Mouse (Mus musculus) hindbrain, embryonic 11.5 days (tissue): ENCODE results near the gene A930004D18Rik. TPM values are rescaled to one million over a fixed set of nuclear protein-coding genes. Genes with fewer than 3 reads are reported as not detected.

ENCODE experiments used
- ATAC-seq: fragments of 200-750 bp; cut with Nextera tagmentation; 2 replicates; pipeline ENCODE4 v1.8.0; 2017; ENCODE audit warnings: mild to moderate bottlenecking, moderate TSS enrichment, moderate library complexity; ENCODE audit not compliant: low FRiP score
- DNase-seq: peaks from one replicate; pipeline ENCODE4 v3.0.0-alpha.2; 2015; ENCODE audit warnings: low spot score
- H3K27ac ChIP-seq: fragments of 300-500 bp; sonication (generic); 2 replicates; pipeline ENCODE4 v1.5.1; 2014; ENCODE audit warnings: mild to moderate bottlenecking, low read depth, low read length
- H3K27me3 ChIP-seq: fragments of 300-500 bp; sonication (generic); 2 replicates; pipeline ENCODE4 v1.6.1; 2014; ENCODE audit warnings: mild to moderate bottlenecking, low read length, moderate library complexity, mixed read lengths; ENCODE audit not compliant: control insufficient read depth, insufficient read depth
- H3K36me3 ChIP-seq: fragments of 300-500 bp; sonication (generic); 2 replicates; pipeline ENCODE4 v1.6.1; 2014; ENCODE audit warnings: mild to moderate bottlenecking, low read length, moderate library complexity, mixed read lengths; ENCODE audit not compliant: control insufficient read depth, insufficient read depth
- H3K4me1 ChIP-seq: fragments of 300-500 bp; sonication (generic); replicated peaks from 2 replicates; pipeline ENCODE4 v1.6.1; 2014; ENCODE audit warnings: low read length, mixed read lengths; ENCODE audit not compliant: control insufficient read depth, insufficient read depth
- H3K4me2 ChIP-seq: fragments of 300-500 bp; sonication (generic); replicated peaks from 2 replicates; pipeline ENCODE4 v1.6.1; 2014; ENCODE audit warnings: mild to moderate bottlenecking, low read depth, low read length
- H3K4me3 ChIP-seq: fragments of 300-500 bp; sonication (generic); 2 replicates; pipeline ENCODE4 v1.5.1; 2014; ENCODE audit warnings: low read depth, low read length
- H3K9ac ChIP-seq: fragments of 300-500 bp; sonication (generic); 2 replicates; pipeline ENCODE4 v1.6.1; 2014; ENCODE audit warnings: low read depth, low read length
- H3K9me3 ChIP-seq: fragments of 300-500 bp; sonication (generic); 2 replicates; pipeline ENCODE4 v1.6.1; 2016; ENCODE audit warnings: low read length; ENCODE audit not compliant: control insufficient read depth
- WGBS: fragments of 180-500 bp; shearing (Covaris S2); extraction: QIAGEN DNeasy Blood & Tissue Kit; methylation state at CpG from one replicate; pipeline ENCODE4 v1.1.7; 2014; 5-methylcytosine and 5-hydroxymethylcytosine counted together
- polyA plus RNA-seq: library from polyadenylated mRNA; unstranded; fragments of >200 nt; fragmentation: Nextera tagmentation; extraction: Ambion mirVana; gene quantifications from 2 replicates; pipeline ENCODE4 v1.2.1, GENCODE M21; 2014

The A930004D18Rik gene
- polyA plus RNA-seq, 1 experiment from 2014 or later = 8.5 TPM

DNA sequence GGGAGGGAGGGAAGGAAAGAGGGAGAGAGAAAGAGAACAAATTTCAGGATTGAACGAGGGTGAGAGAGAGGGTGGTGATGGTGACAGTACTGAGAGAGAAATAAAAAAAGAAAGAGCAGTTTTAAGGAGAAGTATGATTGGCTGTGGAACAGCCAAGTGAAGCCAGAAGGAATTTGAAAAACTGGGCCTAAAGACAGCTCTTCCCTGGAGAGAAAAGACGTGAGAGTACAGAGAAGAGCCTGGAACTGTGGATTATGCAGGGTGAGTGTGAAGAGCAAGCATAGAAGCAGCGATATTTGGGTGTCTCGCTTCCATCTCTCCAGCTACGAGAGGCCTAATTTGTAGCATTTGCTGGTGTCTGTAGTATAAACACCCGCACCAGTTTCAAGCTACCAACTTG is 26.3 kb downstream of the A930004D18Rik start:
- Histone ChIP-seq H3K27ac (no peak overlapping the region), H3K36me3 (no peaks in the 10 kb centered on the region), H3K27me3 (no peaks in the 10 kb centered on the region), H3K4me2 (no peak overlapping the region), H3K9me3 (no peaks in the 10 kb centered on the region), H3K4me3 (no peak overlapping the region), H3K4me1 (no peaks in the 10 kb centered on the region), H3K9ac (no peak overlapping the region)
- ATAC-seq (no peak), DNase-seq (no peak)
- 88% methylated on average over 6 of the region's 6 CpGs for WGBS

DNA sequence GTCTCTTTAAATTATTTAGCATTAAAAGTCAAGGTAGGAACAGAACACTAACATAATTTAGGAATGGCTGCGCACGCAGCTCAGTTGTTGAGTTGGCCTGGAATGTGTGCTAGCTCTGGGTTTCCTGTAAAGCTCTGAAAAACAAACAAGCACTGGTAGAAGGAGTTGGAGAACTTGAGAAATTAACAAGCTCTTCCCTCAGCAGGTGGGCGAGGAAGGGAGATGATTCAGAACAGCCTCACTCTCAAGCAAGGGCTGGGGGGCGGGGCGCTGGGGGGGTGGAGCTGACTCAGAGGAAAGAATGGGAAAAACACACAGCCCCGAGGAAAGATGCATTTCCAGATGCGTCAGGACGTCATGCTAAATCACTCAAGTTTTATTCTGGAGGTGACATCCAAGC is 32.4 kb downstream of the A930004D18Rik start:
- DNase-seq = peak; percentile 21
- ATAC-seq = no peak
- H3K36me3 ChIP-seq = no peaks in the 10 kb centered on the region
- no peaks in the 10 kb centered on the region for H3K27me3 ChIP-seq
- no peaks in the 10 kb centered on the region for H3K9me3 ChIP-seq
- no peak overlapping the region for H3K9ac ChIP-seq
- WGBS = 32% methylated on average over 8 of the region's 8 CpGs
- H3K4me1 ChIP-seq = no peaks in the 10 kb centered on the region
- no peak overlapping the region for H3K4me2 ChIP-seq
- no peak overlapping the region for H3K4me3 ChIP-seq
- no peak overlapping the region for H3K27ac ChIP-seq

DNA sequence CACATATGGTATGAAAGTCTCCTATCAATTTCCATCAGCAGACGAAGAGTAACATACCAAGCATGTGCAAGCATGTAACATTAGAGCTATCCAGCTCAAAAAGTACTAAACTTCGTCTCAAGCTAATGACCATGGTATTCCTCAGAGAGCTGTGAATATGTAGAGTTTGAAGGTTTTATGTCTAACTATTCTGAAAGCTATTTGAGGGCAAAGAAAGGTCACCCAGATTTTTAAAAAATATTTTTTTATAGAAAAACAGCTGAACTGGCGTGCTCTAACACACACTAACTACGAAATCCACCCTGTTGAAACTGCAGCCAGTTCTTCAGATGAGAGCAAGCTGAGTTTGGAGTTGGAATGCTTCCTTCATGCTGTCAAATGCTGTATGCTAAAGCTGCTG is 33.3 kb downstream of the A930004D18Rik start:
- Histone ChIP-seq H3K9me3 (no peaks in the 10 kb centered on the region), H3K4me3 (no peak overlapping the region), H3K27me3 (no peaks in the 10 kb centered on the region), H3K36me3 (no peaks in the 10 kb centered on the region), H3K9ac (no peak overlapping the region), H3K4me2 (no peak overlapping the region), H3K4me1 (no peaks in the 10 kb centered on the region), H3K27ac (no peak overlapping the region)
- no peak for DNase-seq
- 84% methylated on average over 4 of the region's 4 CpGs for WGBS
- no peak for ATAC-seq

DNA sequence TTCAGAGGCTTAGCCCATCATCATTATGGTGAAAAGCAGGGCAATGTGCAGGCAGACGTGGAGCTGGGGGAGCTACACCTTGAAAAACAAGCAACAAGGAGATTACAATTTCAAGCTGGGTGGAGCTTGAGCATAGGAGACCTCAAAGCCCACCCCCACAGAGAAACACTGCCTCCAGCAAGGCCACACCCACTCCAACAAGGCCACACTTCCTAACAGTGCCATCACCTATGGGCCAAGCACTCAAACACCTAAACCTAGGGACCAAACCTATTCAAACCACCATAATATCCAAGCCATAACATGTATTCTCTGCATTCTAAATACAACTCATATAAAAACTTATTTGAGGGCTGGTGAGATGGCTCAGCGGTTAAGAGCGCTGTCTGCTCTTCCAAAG is 35.2 kb downstream of the A930004D18Rik start:
- ATAC-seq (no peak), DNase-seq (no peak)
- H3K4me1 ChIP-seq = no peaks in the 10 kb centered on the region
- H3K9ac ChIP-seq = no peak overlapping the region
- no peaks in the 10 kb centered on the region for H3K36me3 ChIP-seq
- no peak overlapping the region for H3K4me2 ChIP-seq
- whole genome bisulfite sequencing = 86% methylated on average over 3 of the region's 3 CpGs
- H3K27me3 ChIP-seq = no peaks in the 10 kb centered on the region
- no peaks in the 10 kb centered on the region for H3K9me3 ChIP-seq
- H3K4me3 ChIP-seq = no peak overlapping the region
- no peak overlapping the region for H3K27ac ChIP-seq

DNA sequence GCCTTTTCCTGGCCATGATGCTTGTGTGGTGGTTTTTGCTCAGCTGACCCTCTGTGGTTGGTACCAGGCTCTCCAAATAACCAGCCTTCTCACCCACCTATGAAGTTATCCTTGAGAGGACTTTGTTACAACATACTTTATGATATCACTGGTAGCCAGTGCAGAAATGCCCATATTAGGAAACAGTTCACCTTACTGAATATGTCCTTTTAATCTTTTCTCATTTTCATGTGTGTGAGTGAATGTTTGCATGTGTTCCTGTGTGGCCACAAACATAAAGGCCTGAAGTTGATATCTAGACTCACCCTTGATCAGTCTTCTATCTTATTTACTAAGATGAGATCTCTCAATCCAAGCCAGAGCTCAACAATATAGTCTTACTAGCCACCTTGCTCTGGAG is 40.7 kb downstream of the A930004D18Rik start, which contains the start of gene H2al2a:
TSS of gene H2al2a (minus strand) at position 101 of the 400 bp plus-strand sequence.
- Histone ChIP-seq H3K4me1 (no peaks in the 10 kb centered on the region), H3K4me3 (no peak within 1 kb of the TSS), H3K4me2 (no peak within 1 kb of the TSS), H3K9ac (no peak within 1 kb of the TSS), H3K36me3 (no peaks in the 10 kb centered on the region), H3K27ac (no peak within 1 kb of the TSS), H3K27me3 (no peaks in the 10 kb centered on the region), H3K9me3 (no peaks in the 10 kb centered on the region)
- no peak for ATAC-seq
- no peak for DNase-seq

DNA sequence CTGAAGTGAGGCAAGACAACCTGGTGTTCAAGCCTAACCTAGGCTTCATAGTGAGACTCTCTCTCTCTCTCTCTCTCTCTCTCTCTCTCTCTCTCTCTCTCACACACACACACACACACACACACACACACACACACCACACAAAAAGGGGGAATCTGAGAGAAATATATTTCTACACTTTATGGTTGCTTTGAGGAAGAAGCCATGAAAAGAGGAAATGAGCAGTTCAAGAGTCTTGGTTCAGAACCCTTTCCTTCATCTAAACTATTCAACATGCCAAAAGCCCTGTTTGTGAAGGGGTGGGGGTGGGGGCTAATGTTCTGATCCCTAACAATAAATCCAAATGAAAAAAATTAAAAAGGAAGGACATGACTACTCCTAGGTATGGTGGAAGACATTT is 48.0 kb downstream of the A930004D18Rik start:
- no peaks in the 10 kb centered on the region for H3K27me3 ChIP-seq
- no peak overlapping the region for H3K4me2 ChIP-seq
- no peak overlapping the region for H3K27ac ChIP-seq
- H3K36me3 ChIP-seq = no peaks in the 10 kb centered on the region
- DNase-seq (no peak), ATAC-seq (no peak)
- H3K4me1 ChIP-seq = no peaks in the 10 kb centered on the region
- no peak overlapping the region for H3K9ac ChIP-seq
- H3K9me3 ChIP-seq = no peaks in the 10 kb centered on the region
- no peak overlapping the region for H3K4me3 ChIP-seq

DNA sequence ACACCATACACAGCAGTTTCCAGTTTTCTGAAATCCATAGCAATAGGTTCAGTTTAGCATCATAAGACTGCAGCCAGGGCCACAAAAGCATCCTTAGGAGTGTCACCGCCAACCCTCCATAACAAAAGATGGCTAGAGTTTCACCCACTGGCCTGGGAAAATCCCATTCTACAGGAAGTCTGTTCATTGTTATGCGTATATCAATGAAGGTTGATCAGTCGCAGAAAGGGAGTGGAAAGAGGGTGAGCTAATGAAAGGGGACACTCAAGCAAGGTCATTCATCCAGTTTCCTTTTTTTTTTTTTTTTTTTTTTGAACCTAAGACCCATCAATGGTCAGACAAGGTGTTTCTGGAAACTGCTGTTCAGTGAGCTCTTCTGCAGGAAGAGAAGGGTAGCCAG is 48.4 kb downstream of the A930004D18Rik start:
- no peak for DNase-seq
- H3K36me3 ChIP-seq = no peaks in the 10 kb centered on the region
- no peak for ATAC-seq
- no peak overlapping the region for H3K4me3 ChIP-seq
- no peaks in the 10 kb centered on the region for H3K27me3 ChIP-seq
- WGBS = 60% methylated on average over 3 of the region's 3 CpGs
- H3K27ac ChIP-seq = no peak overlapping the region
- H3K9ac ChIP-seq = no peak overlapping the region
- H3K4me2 ChIP-seq = no peak overlapping the region
- H3K4me1 ChIP-seq = no peaks in the 10 kb centered on the region
- no peaks in the 10 kb centered on the region for H3K9me3 ChIP-seq

DNA sequence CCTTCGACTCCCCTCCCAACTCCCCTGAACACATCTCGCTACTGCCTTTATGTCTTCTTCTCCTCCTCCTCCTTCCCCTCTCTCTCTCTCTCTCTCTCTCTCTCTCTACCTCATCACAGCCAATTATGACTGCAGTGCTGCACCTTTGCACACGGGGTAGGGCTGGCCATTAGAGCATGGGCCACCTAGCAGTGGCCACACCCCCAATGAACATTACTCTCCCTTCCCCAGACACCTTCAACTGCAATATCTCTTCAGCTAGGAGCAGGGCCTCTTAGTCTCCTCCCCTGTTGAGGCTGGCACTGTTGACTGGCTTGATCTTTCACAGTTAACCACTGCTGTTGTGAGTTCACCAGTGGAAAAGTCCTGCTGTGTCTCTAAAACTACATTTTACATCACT is 50.8 kb downstream of the A930004D18Rik start:
- no peaks in the 10 kb centered on the region for H3K36me3 ChIP-seq
- no peak overlapping the region for H3K4me2 ChIP-seq
- no peak overlapping the region for H3K27ac ChIP-seq
- no peak for ATAC-seq
- no peak overlapping the region for H3K9ac ChIP-seq
- 89% methylated on average over 3 of the region's 3 CpGs for WGBS
- no peaks in the 10 kb centered on the region for H3K27me3 ChIP-seq
- H3K4me3 ChIP-seq = no peak overlapping the region
- H3K9me3 ChIP-seq = no peaks in the 10 kb centered on the region
- H3K4me1 ChIP-seq = no peaks in the 10 kb centered on the region
- DNase-seq = no peak

DNA sequence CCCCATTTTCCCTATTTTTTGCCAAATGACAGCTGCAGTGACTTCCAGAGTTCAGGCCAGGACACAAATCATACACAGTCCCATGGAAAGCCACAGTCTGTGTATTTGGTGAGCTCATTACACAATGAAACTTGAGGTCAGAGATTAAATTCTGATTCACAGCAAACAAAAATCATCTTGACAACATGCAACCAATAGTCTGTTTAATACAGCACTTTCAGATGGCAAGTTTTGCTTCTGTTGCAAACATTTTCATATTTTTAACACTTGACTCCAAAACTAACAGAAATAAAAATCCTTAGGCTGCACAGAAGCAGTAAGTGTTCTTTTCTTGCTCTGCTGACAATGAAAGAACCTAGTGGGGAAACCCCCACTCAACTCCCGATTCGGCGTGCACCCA is 52.8 kb downstream of the A930004D18Rik start:
- Histone ChIP-seq H3K4me3 (no peak overlapping the region), H3K27me3 (no peaks in the 10 kb centered on the region), H3K9me3 (no peaks in the 10 kb centered on the region), H3K9ac (no peak overlapping the region), H3K36me3 (no peaks in the 10 kb centered on the region), H3K4me2 (no peak overlapping the region), H3K4me1 (no peaks in the 10 kb centered on the region), H3K27ac (no peak overlapping the region)
- WGBS = 95% methylated on average over 3 of the region's 3 CpGs
- DNase-seq (no peak), ATAC-seq (no peak)
